Mouse (Mus musculus): ENCODE measurements around the gene Rtl8c. TPM values are rescaled to one million over a fixed set of nuclear protein-coding genes. Genes with fewer than 3 reads are reported as not detected.
"Not testable (repeated sequence)": the region's sequence is repeated elsewhere in the genome, so short reads cannot be mapped to it uniquely, and the experiment has no call there.

The Rtl8c gene
- 89.1 and 90.2 TPM in 2 replicates for polyA plus RNA-seq (2015; fragmentation: Nextera tagmentation; extraction: Ambion mirVana)

DNA sequence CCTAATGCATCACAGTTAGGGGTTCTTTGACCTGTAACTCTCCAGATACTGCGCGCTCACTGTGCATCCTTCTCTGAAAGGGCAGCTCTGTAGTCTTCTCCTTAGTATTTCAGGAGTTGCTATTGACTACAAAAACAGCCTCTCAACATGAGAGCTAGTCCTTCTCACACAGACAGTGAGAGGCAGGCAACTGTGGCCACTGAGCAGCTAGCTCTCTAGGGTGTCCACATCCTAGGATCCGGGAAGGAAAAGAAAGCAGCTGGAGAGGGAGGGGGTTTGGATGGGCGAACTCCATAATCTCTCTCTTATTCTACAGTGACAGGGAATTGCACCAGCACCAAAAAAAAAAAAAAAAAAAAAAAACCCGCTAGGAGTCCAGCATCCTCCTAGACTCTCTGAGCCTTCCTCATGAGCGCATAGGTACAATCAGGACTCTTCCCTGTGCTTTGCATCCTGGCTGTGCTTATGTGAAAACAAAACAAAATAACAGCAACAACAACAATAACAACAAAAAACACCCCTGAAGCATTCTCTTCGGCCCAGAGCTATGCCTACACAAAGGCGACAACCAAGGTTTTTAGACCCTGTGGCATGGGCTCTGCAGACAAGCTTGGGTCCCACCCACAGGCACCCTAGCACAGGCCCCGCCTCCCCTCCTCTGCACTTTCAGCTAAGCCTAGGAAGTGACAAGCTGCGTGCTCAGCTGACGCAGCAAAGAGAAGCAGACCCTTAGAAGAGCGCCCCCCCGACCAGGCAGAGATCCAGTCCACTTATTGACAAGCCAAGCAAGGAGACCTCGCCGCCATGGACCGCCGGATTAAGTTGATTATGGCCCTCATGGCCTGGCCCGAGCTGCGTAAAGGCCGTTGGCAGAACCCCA is at the start of gene Rtl8c:
TSS of gene Rtl8c (plus strand) at position 791 of the 880 bp plus-strand sequence.
- 23% methylated on average over 20 of the region's 20 CpGs for WGBS
- H3K9ac ChIP-seq: peak within 1 kb of the TSS; percentile 66
- no peaks in the 10 kb centered on the region for H3K27me3 ChIP-seq
- no peaks in the 10 kb centered on the region for H3K36me3 ChIP-seq (ENCODE audit: poor library complexity, severe bottlenecking)
- H3K4me2 ChIP-seq: peak within 1 kb of the TSS; percentile 59
- ATAC-seq: peak; percentile 95
- H3K4me3 ChIP-seq: peak within 1 kb of the TSS; percentile 43
- peak within 1 kb of the TSS; percentile 35 for H3K27ac ChIP-seq
- no peaks in the 10 kb centered on the region for H3K4me1 ChIP-seq
- H3K9me3 ChIP-seq (replicated peaks): no peaks in the 10 kb centered on the region

DNA sequence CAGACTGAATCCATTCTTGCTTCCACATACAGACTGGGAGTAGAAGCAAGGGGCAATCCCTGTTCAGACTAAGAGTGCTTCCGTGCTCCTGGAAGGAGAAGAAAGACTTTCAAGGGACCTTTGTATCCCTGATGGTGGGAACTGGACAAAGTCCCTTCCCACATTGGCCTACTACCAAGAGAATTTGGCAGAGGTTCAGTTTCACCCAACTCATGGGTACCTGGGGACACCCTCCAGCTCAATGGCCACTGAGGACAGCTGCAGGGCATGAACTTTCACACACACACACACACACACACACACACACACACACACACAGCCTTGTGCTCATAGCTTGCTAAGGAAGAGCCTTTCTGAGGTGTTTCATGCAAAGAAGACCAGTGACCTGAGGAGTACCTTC is 28.5 kb upstream of the Rtl8c start:
- 86% methylated on average over 1 of the region's 1 CpGs for WGBS

DNA sequence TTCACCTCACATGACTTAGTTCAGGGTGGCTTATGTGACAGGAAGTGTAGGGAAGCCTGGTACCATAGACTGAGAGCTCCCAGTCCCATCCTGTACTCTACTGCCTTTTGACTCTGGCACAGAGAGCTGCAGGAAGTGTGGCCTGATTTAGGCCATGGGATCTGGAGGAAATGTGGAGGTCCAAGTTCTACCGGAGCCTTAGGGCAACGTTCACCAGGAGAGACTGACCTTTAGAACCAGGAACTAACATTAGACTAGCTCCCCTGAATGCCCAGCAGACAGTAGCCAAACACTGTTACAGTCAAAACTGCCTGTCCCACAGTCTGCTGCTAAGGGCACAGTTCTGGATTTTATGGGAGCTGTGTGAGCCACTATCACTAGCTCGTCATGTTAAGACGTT is 26.4 kb upstream of the Rtl8c start:
- not testable (repeated sequence) for H3K4me1 ChIP-seq; ATAC-seq; H3K4me2 ChIP-seq; H3K27me3 ChIP-seq; H3K9me3 ChIP-seq (replicated peaks); H3K36me3 ChIP-seq (ENCODE audit: poor library complexity, severe bottlenecking); H3K9ac ChIP-seq; H3K4me3 ChIP-seq; H3K27ac ChIP-seq
- 88% methylated on average over 2 of the region's 4 CpGs for WGBS

More for the DNA sequence above, 28.5 kb upstream of the Rtl8c start:
- ATAC-seq: no peak
- H3K4me2 ChIP-seq: no peak overlapping the region
- no peaks in the 10 kb centered on the region for H3K27me3 ChIP-seq
- H3K27ac ChIP-seq: no peak overlapping the region
- H3K36me3 ChIP-seq (ENCODE audit: poor library complexity, severe bottlenecking): no peaks in the 10 kb centered on the region
- no peaks in the 10 kb centered on the region for H3K4me1 ChIP-seq
- no peak overlapping the region for H3K4me3 ChIP-seq
- no peak overlapping the region for H3K9ac ChIP-seq
- H3K9me3 ChIP-seq (replicated peaks): no peaks in the 10 kb centered on the region

DNA sequence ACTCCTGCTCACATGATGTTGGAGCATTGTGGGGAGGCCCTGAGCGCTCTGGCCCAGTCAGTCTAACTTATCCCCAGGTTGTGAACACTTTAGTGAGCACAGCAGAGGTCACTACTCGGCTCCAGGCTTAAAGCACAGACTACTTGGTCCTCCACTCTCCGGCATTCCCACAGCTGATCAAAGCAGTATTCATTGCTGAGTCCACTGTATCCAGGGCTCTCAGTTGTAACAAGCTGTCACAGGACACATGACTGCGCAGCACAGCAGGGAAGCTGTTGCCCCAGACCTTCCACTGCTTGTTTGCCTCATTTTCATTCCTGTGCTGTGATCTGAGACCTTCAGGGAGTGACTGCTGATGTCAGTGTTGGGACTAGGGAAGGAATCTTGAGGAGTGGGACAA is 24.4 kb upstream of the Rtl8c start:
- H3K4me2 ChIP-seq, ATAC-seq: not testable (repeated sequence)
- 52% methylated on average over 3 of the region's 4 CpGs for WGBS

DNA sequence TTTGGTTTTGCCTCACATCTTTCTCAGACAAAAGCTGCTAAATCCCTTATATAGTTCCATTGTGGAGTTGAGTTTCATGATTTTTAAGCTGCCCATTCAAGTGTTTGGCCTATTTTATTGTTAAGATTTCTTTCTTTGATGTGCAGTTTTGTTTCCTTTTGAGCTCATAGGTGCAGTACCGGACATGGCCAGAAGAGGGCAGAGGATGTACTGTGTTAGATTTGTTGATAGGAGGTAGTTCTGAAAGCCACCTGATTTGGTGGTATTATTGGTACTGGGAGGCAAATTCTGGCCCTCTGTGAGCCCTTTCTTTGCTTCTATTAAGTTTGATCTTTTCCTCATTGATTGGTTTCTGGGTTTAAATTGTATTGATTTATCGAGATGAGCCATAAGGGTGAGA is 7.8 kb upstream of the Rtl8c start:
- not testable (repeated sequence) for H3K9ac ChIP-seq; H3K4me1 ChIP-seq; H3K4me3 ChIP-seq; H3K36me3 ChIP-seq (ENCODE audit: poor library complexity, severe bottlenecking); ATAC-seq; H3K9me3 ChIP-seq (replicated peaks); H3K27ac ChIP-seq; H3K27me3 ChIP-seq; H3K4me2 ChIP-seq
- WGBS: 38% methylated on average over 2 of the region's 2 CpGs

More for the DNA sequence above, 24.4 kb upstream of the Rtl8c start:
- not testable (repeated sequence) for H3K27me3 ChIP-seq; H3K27ac ChIP-seq; H3K9ac ChIP-seq; H3K4me1 ChIP-seq; H3K9me3 ChIP-seq (replicated peaks); H3K36me3 ChIP-seq (ENCODE audit: poor library complexity, severe bottlenecking); H3K4me3 ChIP-seq

DNA sequence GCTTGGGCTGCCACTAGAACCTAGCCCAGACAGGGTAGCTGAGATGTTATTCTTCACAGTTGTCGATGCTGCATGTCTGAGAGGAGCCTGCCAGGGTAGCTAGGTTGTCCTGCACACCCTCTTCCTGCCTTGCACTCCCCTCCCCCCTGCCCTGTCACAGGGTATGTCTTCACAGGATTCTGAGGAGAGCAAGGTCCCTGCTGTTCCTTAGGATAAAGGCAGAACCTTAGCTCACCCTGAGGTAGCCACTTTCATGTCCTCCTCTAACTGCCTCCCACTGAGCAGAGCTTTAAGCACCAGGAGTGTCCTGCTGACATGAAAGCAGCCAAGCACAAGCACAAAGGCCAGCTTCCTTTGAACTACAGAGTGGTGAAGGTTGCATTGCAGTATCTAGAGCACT is 1.7 kb upstream of the Rtl8c start:
- not testable (repeated sequence) for H3K9me3 ChIP-seq (replicated peaks); H3K27me3 ChIP-seq; H3K27ac ChIP-seq; H3K4me3 ChIP-seq; H3K4me2 ChIP-seq; H3K36me3 ChIP-seq (ENCODE audit: poor library complexity, severe bottlenecking); H3K4me1 ChIP-seq; ATAC-seq; H3K9ac ChIP-seq
- WGBS: 33% methylated on average over 1 of the region's 1 CpGs

DNA sequence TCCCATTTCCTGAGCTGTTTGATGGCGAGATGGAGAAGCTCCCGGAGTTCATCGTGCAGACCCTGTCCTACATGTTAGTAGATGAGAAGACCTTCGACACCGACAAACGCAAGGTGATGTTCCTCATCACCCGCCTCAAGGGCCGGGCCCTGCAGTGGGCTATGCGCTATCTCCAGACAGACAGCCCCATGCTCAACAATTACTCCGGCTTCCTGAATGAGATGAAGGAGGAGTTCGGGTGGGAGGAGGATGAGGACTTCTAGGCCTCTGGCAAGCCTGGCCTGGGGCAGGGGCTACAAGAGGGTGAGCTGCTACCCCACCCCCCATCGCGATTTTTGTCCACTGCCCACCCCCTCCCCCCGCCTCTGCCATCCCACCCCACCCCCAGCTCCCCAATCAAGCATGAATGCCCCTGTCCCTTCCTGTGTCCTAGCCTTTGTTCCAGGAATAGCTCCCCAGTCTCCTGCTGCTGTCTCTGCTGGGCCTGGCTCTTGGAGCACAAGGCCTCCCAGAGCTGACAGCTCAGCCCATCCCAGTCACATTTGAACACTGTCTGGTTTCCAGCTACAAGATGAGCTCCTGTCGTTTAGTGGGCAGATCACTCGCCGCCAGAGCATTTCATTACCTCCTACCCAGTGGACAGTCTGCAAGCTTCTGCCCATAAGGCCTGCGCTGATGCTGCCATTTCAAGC is 436 bp downstream of the Rtl8c start:
- no peaks in the 10 kb centered on the region for H3K36me3 ChIP-seq (ENCODE audit: poor library complexity, severe bottlenecking)
- H3K27me3 ChIP-seq: no peaks in the 10 kb centered on the region
- WGBS: 24% methylated on average over 14 of the region's 18 CpGs
- H3K4me3 ChIP-seq: peak overlapping the region; percentile 43
- no peaks in the 10 kb centered on the region for H3K4me1 ChIP-seq
- H3K9me3 ChIP-seq (replicated peaks): no peaks in the 10 kb centered on the region
- peak overlapping the region; percentile 66 for H3K9ac ChIP-seq
- H3K4me2 ChIP-seq: peak overlapping the region; percentile 59
- peak; percentile 41 for ATAC-seq
- peak overlapping the region; percentile 35 for H3K27ac ChIP-seq

DNA sequence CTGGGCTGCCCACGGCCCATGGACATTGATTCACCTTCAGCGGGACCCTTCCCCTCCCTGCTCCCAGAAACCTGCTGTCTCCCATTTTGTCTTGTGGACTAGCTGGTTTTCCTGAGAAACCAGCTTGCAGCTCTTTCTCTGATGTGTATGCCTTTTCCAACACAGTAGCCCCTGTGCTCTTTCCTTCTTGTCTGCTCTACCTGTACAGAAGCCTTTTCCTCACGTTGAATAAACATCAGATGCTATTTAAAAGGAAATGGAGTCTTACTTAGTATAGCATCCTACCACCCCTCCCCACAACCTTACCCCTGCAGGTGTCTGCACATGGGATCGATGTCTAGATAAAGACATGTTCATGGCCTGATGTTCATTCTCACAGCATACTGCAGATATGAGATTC is 1.0 kb downstream of the Rtl8c start, which contains the start of gene Gm14597:
TSS of gene Gm14597 (minus strand) at position 101 of the 400 bp plus-strand sequence.
- not testable (repeated sequence) for H3K4me1 ChIP-seq; ATAC-seq; H3K36me3 ChIP-seq (ENCODE audit: poor library complexity, severe bottlenecking); H3K27me3 ChIP-seq; H3K9me3 ChIP-seq (replicated peaks)
- 80% methylated on average over 3 of the region's 4 CpGs for WGBS
- H3K27ac ChIP-seq: peak within 1 kb of the TSS; percentile 35
- peak within 1 kb of the TSS; percentile 43 for H3K4me3 ChIP-seq
- H3K9ac ChIP-seq: peak within 1 kb of the TSS; percentile 66
- peak within 1 kb of the TSS; percentile 59 for H3K4me2 ChIP-seq

DNA sequence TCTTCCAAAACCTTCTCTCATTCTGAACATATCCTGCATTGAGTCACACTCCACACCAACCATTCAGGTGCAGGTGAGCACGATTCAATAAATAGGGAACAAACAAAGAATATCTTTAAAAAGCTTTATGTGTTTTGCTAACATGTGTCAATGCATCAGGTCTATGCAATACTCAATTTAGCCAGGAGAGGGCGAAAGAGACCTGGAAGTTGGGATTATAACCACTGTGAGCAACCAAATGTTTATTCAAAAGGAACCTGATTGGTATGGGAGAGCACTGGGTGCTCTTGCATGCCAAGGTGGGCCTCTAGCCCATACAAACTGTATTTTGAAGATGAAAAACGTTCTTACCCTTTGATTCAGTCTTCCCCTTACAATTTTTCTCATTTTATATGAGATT is 2.7 kb downstream of the Rtl8c start:
- H3K4me3 ChIP-seq: no peak overlapping the region
- H3K36me3 ChIP-seq (ENCODE audit: poor library complexity, severe bottlenecking): no peaks in the 10 kb centered on the region
- no peaks in the 10 kb centered on the region for H3K27me3 ChIP-seq
- 6% methylated on average over 3 of the region's 3 CpGs for WGBS
- no peak overlapping the region for H3K9ac ChIP-seq
- no peaks in the 10 kb centered on the region for H3K9me3 ChIP-seq (replicated peaks)
- no peaks in the 10 kb centered on the region for H3K4me1 ChIP-seq
- 0 out of 2 replicates have a peak, but pooled peaks have one; percentile 36 for ATAC-seq
- no peak overlapping the region for H3K4me2 ChIP-seq
- no peak overlapping the region for H3K27ac ChIP-seq

DNA sequence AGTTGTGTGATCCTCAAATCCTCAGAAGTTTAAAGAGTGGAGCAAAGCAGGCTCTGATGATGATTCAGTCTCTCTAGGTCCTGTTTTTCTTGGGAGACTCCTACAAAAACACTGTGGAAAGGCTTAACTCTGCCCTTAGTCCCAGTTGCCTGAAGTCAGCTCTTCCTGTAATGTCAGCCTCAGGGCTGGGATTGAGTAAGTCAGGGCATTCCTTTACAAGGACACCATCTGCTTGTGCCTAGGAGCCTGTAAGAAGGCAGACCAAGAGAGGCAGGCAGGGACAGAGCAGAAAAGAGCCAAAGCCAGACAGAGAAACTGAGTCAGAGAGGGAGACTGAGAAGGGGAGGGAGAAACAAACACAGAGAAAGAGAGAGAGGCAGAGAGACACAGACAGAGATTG is 3.6 kb downstream of the Rtl8c start:
- not testable (repeated sequence) for H3K4me2 ChIP-seq; H3K27me3 ChIP-seq; H3K4me3 ChIP-seq; H3K27ac ChIP-seq; H3K9ac ChIP-seq; H3K4me1 ChIP-seq; H3K9me3 ChIP-seq (replicated peaks); H3K36me3 ChIP-seq (ENCODE audit: poor library complexity, severe bottlenecking); ATAC-seq

DNA sequence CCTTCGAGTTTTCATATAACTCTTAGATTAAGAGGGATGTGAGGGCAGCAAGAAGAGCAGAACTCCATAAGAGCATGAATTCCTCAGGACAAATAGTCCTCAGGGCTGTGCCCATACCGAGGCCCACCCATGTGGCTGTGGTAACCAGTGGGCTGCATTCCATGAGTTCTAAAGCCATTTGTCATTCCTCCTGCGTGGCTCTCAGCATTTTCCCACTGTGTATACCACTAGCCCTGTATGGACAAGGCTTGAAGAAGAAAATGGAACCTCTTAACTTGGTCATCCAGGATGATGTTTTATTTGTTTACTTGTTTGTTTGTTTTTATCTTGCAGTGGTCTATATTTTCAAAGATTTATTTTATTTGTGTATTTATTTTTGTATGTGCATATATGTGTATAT is 30.3 kb downstream of the Rtl8c start:
- 67% methylated on average over 3 of the region's 3 CpGs for WGBS

DNA sequence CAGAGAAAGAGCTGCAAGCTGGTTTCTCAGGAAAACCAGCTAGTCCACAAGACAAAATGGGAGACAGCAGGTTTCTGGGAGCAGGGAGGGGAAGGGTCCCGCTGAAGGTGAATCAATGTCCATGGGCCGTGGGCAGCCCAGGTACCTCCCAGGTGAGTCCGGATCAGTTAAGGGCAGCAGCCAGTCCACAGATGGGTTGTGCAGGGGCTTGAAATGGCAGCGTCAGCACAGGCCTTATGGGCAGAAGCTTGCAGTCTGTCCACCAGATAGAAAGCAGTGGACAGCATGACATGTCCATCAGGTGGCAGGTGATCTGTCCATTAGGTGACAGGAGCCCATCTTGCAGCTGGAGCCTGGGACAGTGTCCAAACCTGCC is 34.8 kb downstream of the Rtl8c start:
- H3K36me3 ChIP-seq (ENCODE audit: poor library complexity, severe bottlenecking); H3K9me3 ChIP-seq (replicated peaks); H3K27ac ChIP-seq; H3K4me1 ChIP-seq; H3K27me3 ChIP-seq: not testable (repeated sequence)
- peak overlapping the region; percentile 50 for H3K4me2 ChIP-seq
- H3K4me3 ChIP-seq: peak overlapping the region; percentile 28
- peak overlapping the region; percentile 43; the same call in 1 of the 2 replicates for H3K9ac ChIP-seq
- ATAC-seq: peak; percentile 10; the same call in 1 of the 2 replicates
- WGBS: 69% methylated on average over 3 of the region's 4 CpGs

More for the DNA sequence above, 30.3 kb downstream of the Rtl8c start:
- H3K4me2 ChIP-seq; ATAC-seq; H3K27me3 ChIP-seq; H3K4me3 ChIP-seq; H3K36me3 ChIP-seq (ENCODE audit: poor library complexity, severe bottlenecking); H3K27ac ChIP-seq; H3K4me1 ChIP-seq; H3K9ac ChIP-seq; H3K9me3 ChIP-seq (replicated peaks): not testable (repeated sequence)
